Mouse (Mus musculus) hindbrain, postnatal 0 days (tissue): ENCODE measurements around the gene Zglp1. TPM values are rescaled to one million over a fixed set of nuclear protein-coding genes. Genes with fewer than 3 reads are reported as not detected.

ENCODE experiments used
- ATAC-seq: fragments of 200-750 bp; cut with Nextera tagmentation; 2 replicates; pipeline ENCODE4 v1.8.0; 2017; ENCODE audit warnings: mild to moderate bottlenecking, moderate TSS enrichment, moderate library complexity
- DNase-seq: peaks from one replicate; pipeline ENCODE4 v3.0.0-alpha.2; 2015; ENCODE audit warnings: low spot score
- H3K27ac ChIP-seq: fragments of 300-500 bp; sonication (generic); 2 replicates; pipeline ENCODE4 v1.5.1; 2014; ENCODE audit warnings: mild to moderate bottlenecking
- H3K27me3 ChIP-seq: fragments of 300-500 bp; sonication (generic); 2 replicates; pipeline ENCODE4 v1.6.1; 2014; ENCODE audit warnings: low read length, mixed read lengths; ENCODE audit not compliant: insufficient read depth
- H3K36me3 ChIP-seq: fragments of 300-500 bp; sonication (generic); 2 replicates; pipeline ENCODE4 v1.6.1; 2014; ENCODE audit warnings: low read length, mixed read lengths; ENCODE audit not compliant: insufficient read depth
- H3K4me1 ChIP-seq: fragments of 300-500 bp; sonication (generic); 2 replicates; pipeline ENCODE4 v1.6.1; 2014; ENCODE audit warnings: antibody characterized with exemption, low read length, mixed read lengths; ENCODE audit not compliant: insufficient read depth
- H3K4me2 ChIP-seq: fragments of 300-500 bp; sonication (generic); 2 replicates; pipeline ENCODE4 v1.6.1; 2014; ENCODE audit warnings: low read depth, mild to moderate bottlenecking, low read length, moderate library complexity, mixed read lengths
- H3K4me3 ChIP-seq: fragments of 300-500 bp; sonication (generic); 2 replicates; pipeline ENCODE4 v1.5.1; 2014; ENCODE audit warnings: low read length
- H3K9ac ChIP-seq: fragments of 300-500 bp; sonication (generic); replicated peaks from 2 replicates; pipeline ENCODE4 v1.6.1; 2014; ENCODE audit warnings: mild to moderate bottlenecking, low read length, moderate library complexity, mixed read lengths
- H3K9me3 ChIP-seq: fragments of 300-500 bp; sonication (generic); 2 replicates; pipeline ENCODE4 v1.6.1; 2016; ENCODE audit warnings: low read length, mixed read lengths
- CTCF ChIP-seq: IDR thresholded peaks from 2 replicates; pipeline ENCODE4 v1.5.1; 2016; ENCODE audit warnings: antibody characterized with exemption, control low read depth, low read depth
- WGBS: fragments of 180-500 bp; shearing (Covaris S2); extraction: QIAGEN DNeasy Blood & Tissue Kit; methylation state at CpG from one replicate; pipeline ENCODE4 v1.1.7; 2014; 5-methylcytosine and 5-hydroxymethylcytosine counted together
- polyA plus RNA-seq: library from polyadenylated mRNA; unstranded; fragments of >200 nt; fragmentation: Nextera tagmentation; extraction: Ambion mirVana; gene quantifications from 2 replicates; pipeline ENCODE4 v1.2.1, GENCODE M21; 2015
- total RNA-seq: library from RNA; depleted of rRNA; stranded (reverse); fragments of >200 nt; gene quantifications from 2 replicates; pipeline ENCODE4 v1.2.3, GENCODE M21; 2014

The Zglp1 gene
- total and polyA plus RNA-seq, 2 experiments from 2014 or later: 0.16 to 1.1 TPM

DNA sequence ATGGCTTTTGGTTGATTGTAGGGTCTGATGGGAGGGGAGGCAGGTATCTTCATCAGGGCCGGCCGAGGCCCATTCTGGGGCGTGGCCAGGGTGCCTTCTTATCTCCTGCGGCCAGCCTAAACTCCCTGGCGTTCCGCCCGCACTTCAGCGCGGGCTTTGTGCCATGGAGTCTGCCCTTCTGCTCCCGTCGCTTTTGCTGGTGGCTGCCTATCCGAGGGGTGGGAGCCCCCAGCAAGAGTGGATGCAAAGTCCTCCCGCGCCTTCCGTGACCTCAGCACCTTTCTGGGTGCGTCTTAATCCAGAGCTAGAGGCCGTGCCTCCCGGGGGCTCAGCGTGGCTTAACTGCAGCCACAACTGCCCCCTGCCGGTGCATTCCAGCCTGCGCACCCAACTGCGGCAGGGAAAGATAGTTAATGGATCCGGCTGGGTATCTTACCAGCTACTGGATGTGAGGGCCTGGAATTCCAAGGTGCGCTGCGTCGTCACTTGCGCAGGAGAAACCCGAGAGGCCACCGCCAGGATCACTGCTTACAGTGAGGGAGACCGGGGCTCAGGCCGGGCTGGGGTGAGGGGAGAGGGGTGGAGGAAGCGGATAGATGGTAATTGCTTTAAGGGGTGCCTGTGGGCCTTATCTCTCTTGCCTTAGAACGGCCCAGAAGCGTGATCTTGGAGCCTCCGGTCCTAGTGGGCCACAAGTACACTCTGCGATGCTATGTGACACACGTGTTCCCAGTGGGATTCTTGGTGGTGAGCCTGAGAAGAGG, 37.4 kb downstream of the Zglp1 start, which contains the start of gene Icam4:
Gene Icam4, plus strand, starts transcription at position 83 of the 764 bp plus-strand sequence.
- peaks cover 25% of the 10 kb centered on the region for H3K4me1 ChIP-seq
- no peak for ATAC-seq
- peaks cover 28% of the 10 kb centered on the region for H3K27me3 ChIP-seq
- no peak within 1 kb of the TSS; the same call in 1 of the 2 replicates for H3K9ac ChIP-seq
- peak within 1 kb of the TSS; percentile 27 for H3K4me3 ChIP-seq
- no peaks in the 10 kb centered on the region for H3K9me3 ChIP-seq
- peak; percentile 78 for DNase-seq
- WGBS: 3% methylated on average over 37 of the region's 37 CpGs
- no peaks in the 10 kb centered on the region for H3K36me3 ChIP-seq
- peak within 1 kb of the TSS; percentile 52 for H3K4me2 ChIP-seq
- TF ChIP-seq CTCF: peak; percentile 85
- no peak within 1 kb of the TSS for H3K27ac ChIP-seq

DNA sequence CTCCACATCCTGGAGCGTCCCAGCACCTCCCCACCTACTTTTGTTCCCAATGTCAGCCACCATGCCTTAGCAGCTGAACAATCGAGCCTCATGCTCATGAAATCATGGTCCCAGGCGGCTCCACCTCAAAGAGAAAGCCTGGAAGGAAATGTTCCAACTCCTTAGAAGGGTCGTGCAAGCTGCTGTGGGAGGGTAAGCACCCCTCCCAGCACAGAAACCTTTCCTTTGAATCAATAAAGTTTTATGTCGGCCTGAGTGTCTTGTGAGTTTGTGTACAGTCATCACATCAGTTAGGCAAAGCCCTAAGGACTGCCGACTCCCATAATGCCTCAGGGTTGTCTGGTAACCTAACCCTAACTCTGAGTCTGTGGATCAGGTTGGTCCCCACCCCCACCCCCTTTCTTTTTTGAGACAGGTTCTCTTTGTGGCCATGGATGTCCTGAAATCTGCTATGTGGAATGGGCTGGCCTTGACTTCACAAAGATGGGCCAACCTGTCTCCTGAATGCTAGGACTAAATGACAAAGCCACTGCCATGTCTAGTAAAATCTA, 38.3 kb downstream of the Zglp1 start:
- TF ChIP-seq CTCF: no peak
- H3K27ac ChIP-seq: no peak overlapping the region
- 73% methylated on average over 6 of the region's 6 CpGs for WGBS
- no peaks in the 10 kb centered on the region for H3K36me3 ChIP-seq
- H3K9ac ChIP-seq: no peak overlapping the region
- H3K9me3 ChIP-seq: no peaks in the 10 kb centered on the region
- H3K27me3 ChIP-seq: peaks cover 21% of the 10 kb centered on the region
- no peak for DNase-seq
- no peak overlapping the region for H3K4me3 ChIP-seq
- no peak overlapping the region for H3K4me2 ChIP-seq
- no peak for ATAC-seq
- H3K4me1 ChIP-seq: peaks cover 24% of the 10 kb centered on the region

GRCm38 (mm10) chr9:21027774-21028290, 39.1 kb downstream of the Zglp1 start:
- DNase-seq: no peak
- H3K27me3 ChIP-seq: peaks cover 13% of the 10 kb centered on the region
- TF ChIP-seq CTCF: no peak

DNA sequence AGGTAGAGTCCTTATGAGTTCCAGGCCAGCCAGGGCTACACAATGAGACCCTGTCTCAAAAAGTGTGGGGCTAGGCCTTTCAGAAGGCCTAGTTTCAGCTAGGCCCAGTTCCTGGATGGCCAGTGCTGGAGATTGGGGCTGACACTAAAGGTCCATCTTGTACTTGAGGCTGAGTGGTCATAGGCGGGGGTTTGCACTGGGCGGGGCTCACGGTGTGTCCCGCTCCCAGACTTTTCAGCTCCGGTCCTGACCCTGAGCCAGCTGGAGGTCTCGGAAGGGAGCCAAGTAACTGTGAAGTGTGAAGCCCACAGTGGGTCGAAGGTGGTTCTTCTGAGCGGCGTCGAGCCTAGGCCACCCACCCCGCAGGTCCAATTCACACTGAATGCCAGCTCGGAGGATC, 40.0 kb downstream of the Zglp1 start:
- DNase-seq: no peak
- H3K9me3 ChIP-seq: no peaks in the 10 kb centered on the region
- H3K4me3 ChIP-seq: no peak overlapping the region
- no peak overlapping the region for H3K9ac ChIP-seq
- no peak overlapping the region for H3K27ac ChIP-seq
- 81% methylated on average over 12 of the region's 12 CpGs for WGBS
- no peaks in the 10 kb centered on the region for H3K36me3 ChIP-seq
- H3K4me2 ChIP-seq: no peak overlapping the region
- no peak for TF ChIP-seq CTCF
- peaks cover 4% of the 10 kb centered on the region for H3K27me3 ChIP-seq
- H3K4me1 ChIP-seq: peaks cover 7% of the 10 kb centered on the region; the same call in 1 of the 2 replicates
- ATAC-seq: no peak

More at GRCm38 (mm10) chr9:21027774-21028290, 39.1 kb downstream of the Zglp1 start:
- H3K36me3 ChIP-seq: no peaks in the 10 kb centered on the region
- H3K4me1 ChIP-seq: peaks cover 17% of the 10 kb centered on the region; the same call in 1 of the 2 replicates
- WGBS: 48% methylated on average over 8 of the region's 8 CpGs
- H3K9me3 ChIP-seq: no peaks in the 10 kb centered on the region
- no peak overlapping the region for H3K9ac ChIP-seq
- no peak overlapping the region for H3K4me3 ChIP-seq
- no peak overlapping the region for H3K4me2 ChIP-seq
- ATAC-seq: no peak
- H3K27ac ChIP-seq: no peak overlapping the region

- TF ChIP-seq CTCF: no peak
- no peak overlapping the region for H3K9ac ChIP-seq
- no peak overlapping the region for H3K4me2 ChIP-seq
- H3K9me3 ChIP-seq: no peaks in the 10 kb centered on the region
- no peak for ATAC-seq
- H3K36me3 ChIP-seq: no peaks in the 10 kb centered on the region
- DNase-seq: no peak
- no peaks in the 10 kb centered on the region for H3K4me1 ChIP-seq
- H3K4me3 ChIP-seq: no peak overlapping the region
- H3K27me3 ChIP-seq: peaks cover 4% of the 10 kb centered on the region
- no peak overlapping the region for H3K27ac ChIP-seq
- 75% methylated on average over 19 of the region's 19 CpGs for WGBS
Observed at GRCm38 (mm10) chr9:21025258-21025810, 41.6 kb downstream of the Zglp1 start.

- no peaks in the 10 kb centered on the region for H3K9me3 ChIP-seq
- H3K4me3 ChIP-seq: no peak overlapping the region
- no peak overlapping the region for H3K27ac ChIP-seq
- WGBS: 100% methylated on average over 1 of the region's 1 CpGs
- no peak overlapping the region for H3K9ac ChIP-seq
- 0 out of 2 replicates have a peak, but pooled peaks cover under 1% of the 10 kb centered on the region for H3K27me3 ChIP-seq
- no peaks in the 10 kb centered on the region for H3K36me3 ChIP-seq
- no peak overlapping the region for H3K4me2 ChIP-seq
- DNase-seq: no peak
- no peaks in the 10 kb centered on the region for H3K4me1 ChIP-seq
- no peak for TF ChIP-seq CTCF
- ATAC-seq: no peak
Observed at GRCm38 (mm10) chr9:21022726-21023125, 44.2 kb downstream of the Zglp1 start.
